Mouse (Mus musculus): ENCODE data around the gene Apoc2.

The Apoc2 gene

DNA sequence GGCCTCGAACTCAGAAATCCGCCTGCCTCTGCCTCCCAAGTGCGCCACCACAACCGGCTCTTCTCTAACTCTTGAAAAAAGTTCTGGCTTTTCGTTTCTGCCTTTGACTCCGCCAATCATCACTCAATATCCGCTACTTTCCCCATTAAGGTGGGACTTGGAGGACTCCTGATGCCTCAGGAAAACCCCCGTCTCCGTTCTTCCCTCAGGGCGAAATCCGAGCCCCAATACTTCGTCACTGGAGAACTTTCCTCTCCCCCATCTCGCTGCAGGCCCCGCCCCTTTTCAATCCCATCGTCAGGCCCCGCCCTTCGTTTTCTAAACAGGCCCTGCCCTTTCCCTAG lies 49.6 kb downstream of the Apoc2 start:
- DNase-seq = no peak

DNA sequence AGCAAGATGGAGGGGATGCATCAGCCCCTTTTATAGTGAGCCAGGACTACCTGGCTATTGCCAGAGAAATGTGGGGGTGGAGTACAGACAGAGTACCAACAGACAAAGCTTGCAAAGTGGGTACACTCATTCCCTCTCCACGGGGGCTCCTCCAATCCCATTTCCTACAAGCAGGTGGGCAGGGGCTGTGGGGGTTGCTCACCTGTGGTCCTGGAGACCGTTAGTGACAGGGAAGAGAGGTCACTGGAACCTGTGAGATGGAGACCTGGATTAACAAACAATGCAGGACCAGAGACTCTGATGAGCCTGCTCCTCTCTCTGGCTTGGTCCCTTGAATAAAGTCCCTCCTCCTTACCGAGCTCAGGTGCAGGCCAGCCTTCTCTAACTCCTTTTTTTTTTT lies 50.0 kb downstream of the Apoc2 start:
- DNase-seq = no peak

- no peak for DNase-seq
These were observed 54.3 kb downstream of the Apoc2 start for GRCm38 (mm10) chr7:19623433-19623832.

- DNase-seq = no peak
These were observed 55.5 kb downstream of the Apoc2 start for GRCm38 (mm10) chr7:19622241-19622640.

Measured in right cerebral cortex, adult 18-20 months (tissue).